Mouse (Mus musculus): Measurements from ENCODE around the gene Fem1b.

DNA sequence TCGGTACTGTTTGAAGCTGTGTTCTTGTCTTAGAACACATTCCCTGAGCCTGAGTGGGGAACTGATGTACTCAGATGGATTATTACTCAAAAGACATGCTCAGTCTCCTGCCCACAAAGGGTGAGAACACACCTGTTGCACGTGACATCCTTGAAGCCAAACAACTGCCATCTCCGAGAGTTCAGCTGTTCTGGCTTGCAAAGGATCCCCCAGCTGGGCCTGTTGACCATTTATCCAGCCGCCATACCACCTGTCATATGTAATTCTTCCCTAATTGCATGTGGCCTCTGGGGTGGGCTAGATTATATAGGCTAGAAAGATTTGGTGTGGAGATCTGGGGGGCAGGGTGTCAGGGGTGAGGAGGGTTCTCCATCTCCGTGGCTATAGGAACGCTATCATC is 9.1 kb upstream of the Fem1b start:
- TF ChIP-seq CTCF (IDR thresholded peaks at IDR 0.05; ENCODE audit: low read depth, low read length) (no peak), EP300 (IDR thresholded peaks at IDR 0.05; ENCODE audit: insufficient read depth, low read depth, low read length) (no peak), POLR2A (IDR thresholded peaks at IDR 0.05; ENCODE audit: insufficient read depth, low read length) (no peak)
